Mouse (Mus musculus): ENCODE measurements around the gene Fat3.

GRCm38 (mm10) chr9:15866280-15867072 lies 634.6 kb downstream of the Fat3 start:
- TF ChIP-seq CTCF (IDR thresholded peaks at IDR 0.05; ENCODE audit: borderline replicate concordance, insufficient read depth, low read depth, low read length) (no peak), POLR2A (IDR thresholded peaks at IDR 0.05; ENCODE audit: borderline replicate concordance, insufficient read depth, low read length) (no peak)

Measured in cerebellum, adult 2 months (tissue).